Mouse (Mus musculus): ENCODE data around the gene Sirt4.
"Not testable (repeated sequence)": the region's sequence is repeated elsewhere in the genome, so short reads cannot be mapped to it uniquely, and the experiment has no call there.

The Sirt4 gene

GRCm38 (mm10) chr5:115465642-115466420 is 18.7 kb downstream of the Sirt4 start, which contains the start of gene Pla2g1b:
Gene Pla2g1b (plus strand): TSS chr5:115466262.
- peak; percentile 32 for DNase-seq

GRCm38 (mm10) chr5:115464408-115465115 is 20.0 kb downstream of the Sirt4 start:
- no peak for DNase-seq

- DNase-seq = no peak
Observed at GRCm38 (mm10) chr5:115458918-115459317, 25.6 kb downstream of the Sirt4 start.

DNA sequence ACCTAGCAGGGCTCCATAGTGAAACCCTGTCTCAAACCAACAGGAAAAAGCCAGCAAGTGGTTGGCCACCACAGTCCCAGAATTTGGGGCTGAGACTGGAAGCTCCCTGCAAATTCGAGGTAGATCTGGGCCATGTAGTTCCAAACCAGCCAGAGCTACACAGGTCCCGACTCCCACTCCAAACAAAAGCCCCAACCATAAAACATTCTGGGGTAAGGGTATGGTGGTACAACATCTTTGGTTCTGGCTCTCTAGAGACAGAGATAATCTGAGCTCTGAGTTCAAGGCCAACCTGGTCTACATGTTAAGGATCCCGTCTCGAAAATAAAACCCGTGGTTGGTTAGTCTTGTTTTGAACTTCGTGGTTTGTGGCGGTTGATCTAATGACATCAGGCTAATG is 28.7 kb downstream of the Sirt4 start:
- DNase-seq = no peak

DNA sequence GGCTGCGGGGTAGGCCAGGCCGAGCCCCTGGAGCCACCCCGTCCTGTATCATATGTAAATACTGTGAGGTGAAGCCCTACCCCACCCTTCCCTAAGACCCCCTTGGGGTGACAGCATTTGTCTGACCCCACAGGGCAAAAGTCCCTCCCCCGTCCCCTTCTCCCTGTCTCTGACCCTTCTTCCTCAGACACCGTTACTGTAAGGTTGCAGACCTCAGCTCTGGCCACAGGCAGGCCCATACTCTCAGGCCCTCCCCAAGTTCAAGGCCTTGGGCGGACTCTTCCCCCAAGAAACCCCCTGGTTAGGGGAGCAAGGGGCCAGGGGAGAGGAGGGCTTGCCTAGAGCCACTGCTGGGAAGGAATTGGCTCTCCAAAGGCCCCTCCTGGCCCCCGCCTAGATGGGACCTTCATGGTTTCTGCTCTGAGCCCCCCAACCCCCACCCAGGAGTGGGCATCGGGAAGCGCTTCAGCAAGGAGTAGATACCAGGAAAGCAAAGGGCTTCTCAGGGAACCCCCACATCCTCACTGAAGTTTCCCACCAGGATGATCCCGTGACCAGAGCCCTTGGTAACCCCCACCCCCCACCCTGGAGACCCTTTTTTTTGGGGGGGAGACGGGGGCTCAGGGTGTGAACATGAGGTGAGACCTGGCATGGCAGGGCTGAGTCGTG is 30.0 kb downstream of the Sirt4 start:
- no peak for DNase-seq

DNA sequence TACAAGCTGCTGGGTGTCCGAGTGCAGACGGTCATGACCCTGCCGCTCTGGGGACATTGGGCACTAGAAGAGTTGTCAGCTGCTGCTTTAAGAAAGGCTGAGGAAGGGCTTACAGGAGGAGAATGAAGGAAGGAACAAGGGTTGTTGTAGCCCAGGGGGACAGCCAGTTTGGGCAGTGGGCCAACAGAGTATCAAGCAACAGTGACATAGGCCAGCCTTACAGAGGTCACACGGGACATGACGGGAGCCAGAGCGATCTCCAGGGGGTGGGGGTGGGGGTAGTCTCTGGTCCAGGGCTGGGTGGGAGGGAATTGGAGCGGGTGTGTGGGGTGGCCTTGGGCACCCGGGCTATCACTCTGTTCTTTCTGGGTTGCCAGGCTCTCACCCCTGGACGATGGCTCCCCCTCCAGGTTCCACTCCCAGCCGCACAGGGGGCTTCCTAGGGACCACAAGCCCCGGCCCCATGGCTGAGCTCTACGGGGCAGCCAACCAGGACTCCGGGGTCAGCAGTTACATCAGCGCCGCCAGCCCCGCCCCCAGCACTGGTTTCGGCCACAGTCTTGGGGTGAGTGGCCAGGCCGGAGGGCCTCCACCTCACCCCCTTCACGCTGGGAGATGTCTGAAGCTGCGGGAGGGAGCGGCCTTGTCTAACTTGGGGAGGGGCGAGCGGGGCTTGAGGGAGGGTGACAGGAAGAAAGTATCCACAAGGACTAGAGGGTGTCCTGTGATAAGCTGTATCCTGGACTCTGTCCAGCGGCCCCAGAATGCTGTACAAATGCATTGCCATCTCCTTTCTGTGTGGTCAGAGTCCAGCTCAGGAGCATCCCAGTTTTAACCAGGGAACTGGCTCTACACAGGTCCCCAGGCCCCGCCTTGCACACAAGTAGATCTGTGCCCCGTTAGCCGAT is 33.9 kb downstream of the Sirt4 start:
- DNase-seq = no peak

- DNase-seq = no peak
Observed at GRCm38 (mm10) chr5:115449247-115449646, 35.3 kb downstream of the Sirt4 start.

- peak; percentile 48 for DNase-seq
Observed at GRCm38 (mm10) chr5:115447108-115447507, 37.4 kb downstream of the Sirt4 start.

- DNase-seq = no peak
Observed at GRCm38 (mm10) chr5:115444130-115444529, 40.4 kb downstream of the Sirt4 start.

DNA sequence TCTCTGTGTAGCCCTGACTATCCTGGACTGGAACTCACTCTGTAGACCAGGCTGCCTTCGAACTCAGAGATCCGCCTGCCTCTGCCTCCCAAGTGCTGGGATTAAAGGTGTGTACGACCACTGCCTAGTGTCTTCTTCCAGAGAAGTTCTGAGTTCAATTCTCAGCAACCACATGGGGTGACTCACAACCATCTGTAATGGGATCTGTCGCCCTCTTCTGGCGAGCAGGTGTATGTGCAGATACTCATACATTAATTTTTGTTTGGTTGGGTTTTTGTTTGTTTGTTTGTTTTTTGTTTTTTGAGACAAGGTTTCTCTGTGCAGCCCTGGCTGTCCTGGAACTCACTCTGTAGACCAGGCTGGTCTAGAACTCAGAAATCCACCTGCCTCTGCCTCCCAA is 41.9 kb downstream of the Sirt4 start:
- DNase-seq = not testable (repeated sequence)

GRCm38 (mm10) chr5:115441205-115441849 is 43.2 kb downstream of the Sirt4 start:
- DNase-seq = peak; percentile 82

DNA sequence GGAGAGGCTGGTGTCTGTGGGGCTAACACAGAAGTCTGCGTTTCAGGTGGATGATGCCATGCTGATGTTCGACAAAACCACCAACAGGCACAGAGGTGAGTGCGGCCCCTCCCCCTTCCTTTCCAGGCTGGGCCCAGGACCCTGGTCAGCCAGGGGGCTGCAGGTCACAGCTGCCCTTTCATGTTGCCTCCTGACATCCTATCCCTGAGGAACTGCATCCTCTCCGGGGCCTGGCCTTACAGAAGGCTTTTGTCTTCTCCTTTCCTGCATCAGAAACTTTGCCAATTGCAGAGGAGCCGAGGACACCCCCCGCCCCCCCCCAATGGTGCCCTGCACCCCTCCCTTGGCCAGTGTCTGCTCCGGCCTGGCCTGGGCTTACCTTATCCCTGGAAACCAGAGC is 45.9 kb downstream of the Sirt4 start:
- no peak for DNase-seq

DNA sequence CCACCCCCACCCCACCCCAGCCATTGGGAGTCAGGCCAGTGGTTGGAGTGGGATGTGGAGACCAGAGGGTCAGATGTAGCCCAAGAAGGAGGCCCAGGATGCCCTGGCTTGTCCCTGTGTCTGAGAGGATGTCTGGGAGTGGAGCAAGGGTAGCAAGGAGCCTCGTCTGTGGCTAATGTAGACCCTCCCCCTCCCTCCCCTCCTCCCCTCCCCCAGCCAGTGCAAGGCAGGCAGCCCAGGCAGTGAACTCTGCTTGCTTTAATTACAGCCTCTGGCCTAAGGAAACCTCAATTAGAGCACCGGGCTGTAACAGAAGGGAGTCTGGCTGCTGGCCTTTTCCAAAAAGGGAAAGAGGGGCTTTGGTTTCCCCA is 46.6 kb downstream of the Sirt4 start:
- no peak for DNase-seq

DNA sequence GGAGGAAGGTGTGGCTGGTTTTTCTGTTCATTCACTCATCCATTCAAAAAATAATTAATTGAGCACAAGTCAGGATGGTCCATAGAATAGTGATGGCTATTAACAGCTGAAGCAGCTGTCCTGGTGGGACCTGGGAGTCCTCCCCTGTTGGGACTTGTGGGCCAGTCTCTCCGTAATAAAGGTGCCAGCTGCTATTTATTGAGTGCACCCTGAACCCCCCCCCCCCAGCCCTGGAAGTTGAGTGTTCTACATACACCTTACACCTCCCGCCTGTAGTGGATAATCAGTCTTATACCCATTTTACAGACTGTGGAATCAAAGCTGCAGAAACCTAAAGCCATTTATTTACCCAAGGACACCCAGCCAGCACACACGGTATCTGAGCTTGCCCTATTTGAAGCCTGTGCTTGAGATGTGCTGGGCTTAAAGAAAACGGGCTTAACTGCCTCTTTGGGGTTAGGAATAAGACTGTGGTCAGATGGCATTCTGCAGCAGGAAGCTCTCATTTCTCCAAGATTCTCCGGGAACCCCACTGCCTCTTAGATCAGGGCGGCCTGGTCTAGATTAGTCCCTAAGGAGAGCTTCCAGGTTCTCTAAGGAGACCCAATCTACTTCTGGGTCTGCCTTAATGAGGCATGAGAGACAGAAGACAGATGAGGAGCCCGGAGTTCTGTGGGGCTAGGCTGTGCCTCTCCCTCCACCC is 47.1 kb downstream of the Sirt4 start:
- DNase-seq = no peak

GRCm38 (mm10) chr5:115436421-115437124 is 48.0 kb downstream of the Sirt4 start:
- DNase-seq = peak; percentile 60

- DNase-seq = no peak
Observed at GRCm38 (mm10) chr5:115435755-115436379, 48.7 kb downstream of the Sirt4 start.

DNA sequence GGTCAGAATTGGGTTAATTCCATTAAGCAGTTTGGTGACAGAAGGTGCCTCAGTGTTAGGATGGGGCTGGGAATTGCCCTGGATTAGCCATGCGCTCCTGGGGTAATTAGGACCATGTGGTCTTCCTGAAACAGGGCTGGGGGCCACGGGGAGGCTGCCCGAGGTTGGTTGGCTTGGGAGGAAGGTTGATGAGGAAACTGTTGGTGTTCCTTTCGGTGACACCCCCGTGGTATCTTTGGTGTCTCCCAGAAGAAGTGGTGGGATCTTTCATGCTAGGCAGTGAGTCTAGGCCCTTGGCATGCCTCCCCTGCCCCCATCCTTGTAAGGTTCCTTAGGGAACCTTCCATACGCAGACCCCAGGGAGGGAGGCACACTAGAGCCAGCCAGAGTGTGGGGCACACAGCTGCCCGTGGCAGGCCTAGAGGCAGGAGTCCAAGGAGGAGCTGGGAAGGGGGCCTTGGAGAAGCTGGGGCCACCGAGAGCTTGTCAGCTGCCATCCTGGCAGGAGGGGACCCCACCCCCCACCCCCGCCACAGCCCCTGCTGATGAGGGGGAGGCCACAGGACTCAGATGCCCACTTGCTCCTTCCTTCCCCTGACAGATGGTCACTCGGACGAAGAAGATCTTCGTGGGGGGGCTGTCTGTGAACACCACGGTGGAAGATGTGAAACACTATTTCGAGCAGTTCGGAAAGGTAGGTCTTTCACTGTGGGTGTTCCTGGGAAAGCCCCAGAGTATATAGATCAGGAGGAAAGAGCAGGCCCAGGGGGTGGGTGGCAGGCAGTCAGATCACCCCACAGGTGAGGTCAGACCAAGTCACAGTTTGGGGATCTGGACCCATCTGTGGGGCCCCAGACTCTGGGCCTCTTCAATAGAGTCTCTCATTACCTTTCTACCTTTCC is 49.4 kb downstream of the Sirt4 start:
- no peak for DNase-seq

- DNase-seq = no peak
Observed at GRCm38 (mm10) chr5:115434280-115434852, 50.2 kb downstream of the Sirt4 start.

GRCm38 (mm10) chr5:115433191-115433590 is 51.3 kb downstream of the Sirt4 start:
- DNase-seq = no peak

All from lung, postnatal 10 days (tissue).